Mouse (Mus musculus): ENCODE measurements around the gene Hist1h2aa. TPM values are rescaled to one million over a fixed set of nuclear protein-coding genes. Genes with fewer than 3 reads are reported as not detected.

Gene Hist1h2aa
- total RNA-seq, 2 experiments from 2014 or later, result not detected

GRCm38 (mm10) chr13:23942861-23943260 is 8.6 kb downstream of the Hist1h2aa start:
- ATAC-seq (ENCODE audit: poor library complexity, severe bottlenecking), result no peak

- no peak for ATAC-seq (ENCODE audit: poor library complexity, severe bottlenecking)
Observed at GRCm38 (mm10) chr13:23946254-23946653, 12.0 kb downstream of the Hist1h2aa start.

GRCm38 (mm10) chr13:23949484-23950246 is 15.4 kb downstream of the Hist1h2aa start:
- no peak for ATAC-seq (ENCODE audit: poor library complexity, severe bottlenecking)

GRCm38 (mm10) chr13:23950928-23951327 is 16.7 kb downstream of the Hist1h2aa start:
- no peak for ATAC-seq (ENCODE audit: poor library complexity, severe bottlenecking)

GRCm38 (mm10) chr13:23959776-23960175 is 25.5 kb downstream of the Hist1h2aa start:
- ATAC-seq (ENCODE audit: poor library complexity, severe bottlenecking), result no peak

- ATAC-seq (ENCODE audit: poor library complexity, severe bottlenecking), result no peak
Observed at GRCm38 (mm10) chr13:23964909-23965308, 30.6 kb downstream of the Hist1h2aa start.

- ATAC-seq (ENCODE audit: poor library complexity, severe bottlenecking), result no peak
Observed at GRCm38 (mm10) chr13:23971870-23972269, 37.6 kb downstream of the Hist1h2aa start.

GRCm38 (mm10) chr13:23972271-23972670 is 38.0 kb downstream of the Hist1h2aa start:
- ATAC-seq (ENCODE audit: poor library complexity, severe bottlenecking), result no peak

Other genes starting within 250 kb of the Hist1h2aa start
- gene Hist1h1t, start 238.6 kb upstream of the Hist1h2aa start, total RNA-seq (2015), result 0.94 TPM in 1 of 2 replicates, not detected in the other
- 2.7 and 5.3 TPM in 2 replicates for gene Hist1h1t, start 238.6 kb upstream of the Hist1h2aa start, total RNA-seq (2017)
- gene Hist1h4c, start 236.0 kb upstream of the Hist1h2aa start, total RNA-seq (2015), result 60.8 and 62.1 TPM in 2 replicates
- gene Hist1h4c, start 236.0 kb upstream of the Hist1h2aa start, total RNA-seq (2017), result 282 and 359 TPM in 2 replicates
- 12.3 and 17.1 TPM in 2 replicates for gene Hfe, start 223.6 kb upstream of the Hist1h2aa start, total RNA-seq (2015)
- 7.6 and 8.5 TPM in 2 replicates for gene Hfe, start 223.6 kb upstream of the Hist1h2aa start, total RNA-seq (2017)
- 179 and 186 TPM in 2 replicates for gene Hist1h1c, start 195.7 kb upstream of the Hist1h2aa start, total RNA-seq (2015)
- gene Hist1h1c, start 195.7 kb upstream of the Hist1h2aa start, total RNA-seq (2017), result 1,288 and 1,327 TPM in 2 replicates
- gene Hist1h3c, start 188.9 kb upstream of the Hist1h2aa start, total RNA-seq (2015), result 115 and 119 TPM in 2 replicates
- 508 and 593 TPM in 2 replicates for gene Hist1h3c, start 188.9 kb upstream of the Hist1h2aa start, total RNA-seq (2017)
- 264 and 296 TPM in 2 replicates for gene Hist1h2bb, start 187.7 kb upstream of the Hist1h2aa start, total RNA-seq (2015)
- 5,681 and 7,839 TPM in 2 replicates for gene Hist1h2bb, start 187.7 kb upstream of the Hist1h2aa start, total RNA-seq (2017)
- gene Hist1h2ab, start 183.3 kb upstream of the Hist1h2aa start, total RNA-seq (2015), result 64.3 and 114 TPM in 2 replicates
- 3,821 and 4,666 TPM in 2 replicates for gene Hist1h2ab, start 183.3 kb upstream of the Hist1h2aa start, total RNA-seq (2017)
- 495 and 572 TPM in 2 replicates for gene Hist1h3b, start 182.2 kb upstream of the Hist1h2aa start, total RNA-seq (2015)
- gene Hist1h3b, start 182.2 kb upstream of the Hist1h2aa start, total RNA-seq (2017), result 546 and 613 TPM in 2 replicates
- 64.8 and 95.3 TPM in 2 replicates for gene Hist1h4b, start 177.4 kb upstream of the Hist1h2aa start, total RNA-seq (2015)
- 562 and 732 TPM in 2 replicates for gene Hist1h4b, start 177.4 kb upstream of the Hist1h2aa start, total RNA-seq (2017)
- 58.1 TPM in 2 replicates for gene Hist1h4a, start 173.2 kb upstream of the Hist1h2aa start, total RNA-seq (2015)
- 540 and 548 TPM in 2 replicates for gene Hist1h4a, start 173.2 kb upstream of the Hist1h2aa start, total RNA-seq (2017)
- 53.9 and 67.3 TPM in 2 replicates for gene Hist1h3a, start 172.1 kb upstream of the Hist1h2aa start, total RNA-seq (2015)
- gene Hist1h3a, start 172.1 kb upstream of the Hist1h2aa start, total RNA-seq (2017), result 527 and 571 TPM in 2 replicates
- 117 and 119 TPM in 2 replicates for gene Hist1h1a, start 170.8 kb upstream of the Hist1h2aa start, total RNA-seq (2015)
- gene Hist1h1a, start 170.8 kb upstream of the Hist1h2aa start, total RNA-seq (2017), result 1,654 and 1,862 TPM in 2 replicates
- gene Trim38, start 164.5 kb upstream of the Hist1h2aa start, total RNA-seq (2015), result not detected in 2 replicates
- gene Trim38, start 164.5 kb upstream of the Hist1h2aa start, total RNA-seq (2017), result not detected in 2 replicates
- gene Slc17a2, start 127.5 kb upstream of the Hist1h2aa start, total RNA-seq (2015), result not detected in 2 replicates
- not detected in 2 replicates for gene Slc17a2, start 127.5 kb upstream of the Hist1h2aa start, total RNA-seq (2017)
- not detected in 2 replicates for gene Slc17a3, start 95.0 kb upstream of the Hist1h2aa start, total RNA-seq (2015)
- gene Slc17a3, start 95.0 kb upstream of the Hist1h2aa start, total RNA-seq (2017), result not detected in 2 replicates
- gene Slc17a1, start 66.7 kb upstream of the Hist1h2aa start, total RNA-seq (2015), result not detected in 2 replicates
- not detected in 2 replicates for gene Slc17a1, start 66.7 kb upstream of the Hist1h2aa start, total RNA-seq (2017)
- gene Slc17a4, start 19.5 kb upstream of the Hist1h2aa start, total RNA-seq (2015), result not detected in 2 replicates
- gene Slc17a4, start 19.5 kb upstream of the Hist1h2aa start, total RNA-seq (2017), result not detected in 2 replicates
- gene Hist1h2ba, start 306 bp upstream of the Hist1h2aa start, total RNA-seq (2015), result not detected in 2 replicates
- gene Hist1h2ba, start 306 bp upstream of the Hist1h2aa start, total RNA-seq (2017), result not detected in 2 replicates
- gene Scgn, start 56.8 kb downstream of the Hist1h2aa start, total RNA-seq (2015), result not detected in 2 replicates
- not detected in 2 replicates for gene Scgn, start 56.8 kb downstream of the Hist1h2aa start, total RNA-seq (2017)